Mouse (Mus musculus) CH12.LX (cell line): Measurements from ENCODE around the gene Mettl1. TPM values are rescaled to one million over a fixed set of nuclear protein-coding genes. Genes with fewer than 3 reads are reported as not detected.
"Not testable (repeated sequence)": the region's sequence is repeated elsewhere in the genome, so short reads cannot be mapped to it uniquely, and the experiment has no call there.

Experiments
- DNase-seq: peaks from one replicate; pipeline ENCODE4 v3.0.0-alpha.2; 2013; ENCODE audit errors: extremely low read depth
- H3K27ac ChIP-seq: 2 replicates; pipeline ENCODE4 v1.5.1; 2012; ENCODE audit warnings: low read depth, mild to moderate bottlenecking, control low read depth, moderate library complexity; ENCODE audit not compliant: insufficient read depth
- H3K27me3 ChIP-seq: replicated peaks from 2 replicates; pipeline ENCODE3; 2012; ENCODE audit warnings: inconsistent platforms
- H3K36me3 ChIP-seq, 2 experiments: replicated peaks in 1 of 2; 2 replicates each; pipeline versions ENCODE3 to v1.6.1; 2012; ENCODE audit warnings: inconsistent platforms in 1 of 2, low read length in 1 of 2, mild to moderate bottlenecking in 1 of 2, mixed read lengths in 1 of 2, moderate library complexity in 1 of 2; ENCODE audit not compliant: control insufficient read depth in 1 of 2, insufficient read depth in 1 of 2
- H3K4me1 ChIP-seq, 2 experiments: 2 replicates each; pipeline ENCODE4 v1.6.1; 2012; ENCODE audit warnings: inconsistent platforms in 1 of 2, moderate library complexity in 1 of 2; ENCODE audit not compliant: insufficient read depth in 2 of 2, control insufficient read depth in 1 of 2
- H3K4me2 ChIP-seq: 2 replicates; pipeline ENCODE4 v1.6.1; 2012; ENCODE audit warnings: low read depth, mild to moderate bottlenecking, control low read depth; ENCODE audit not compliant: poor library complexity, insufficient read depth, severe bottlenecking
- H3K4me3 ChIP-seq, 3 experiments: fragments of 150-350 bp in 1 of 3; sonication (generic) in 1 of 3; replicated peaks in 1 of 3; 2 replicates each; pipeline versions ENCODE3 to v1.5.1; 2011 to 2012; ENCODE audit warnings: low read depth in 2 of 3, low read length in 2 of 3, mild to moderate bottlenecking in 2 of 3, moderate library complexity in 2 of 3, control low read depth in 1 of 3, improper control_type of control experiment in 1 of 3, inconsistent platforms in 1 of 3, mixed read lengths in 1 of 3; ENCODE audit not compliant: poor library complexity in 1 of 3
- H3K79me2 ChIP-seq: replicated peaks from 2 replicates; pipeline ENCODE4 v1.6.1; 2012; ENCODE audit warnings: mild to moderate bottlenecking, moderate library complexity; ENCODE audit not compliant: control insufficient read depth, poor library complexity, insufficient read depth, severe bottlenecking; ENCODE audit errors: extremely low read depth
- H3K9ac ChIP-seq: 2 replicates; pipeline ENCODE4 v1.6.1; 2012; ENCODE audit warnings: low read depth, mild to moderate bottlenecking, control low read depth, moderate library complexity; ENCODE audit not compliant: insufficient read depth
- H3K9me3 ChIP-seq: replicated peaks from 2 replicates; pipeline ENCODE3; 2012; ENCODE audit warnings: low read length, inconsistent platforms, mixed read lengths
- BHLHE40 ChIP-seq: IDR thresholded peaks from 2 replicates; pipeline ENCODE4 v1.6.1; 2011; ENCODE audit warnings: mild to moderate bottlenecking, low read depth, low read length, improper control_type of control experiment
- CHD1 ChIP-seq: IDR thresholded peaks from 2 replicates; pipeline ENCODE4 v1.6.1; 2012; ENCODE audit warnings: low read depth, low read length, improper control_type of control experiment, inconsistent platforms
- CHD2 ChIP-seq: IDR thresholded peaks from 2 replicates; pipeline ENCODE4 v1.6.1; 2011; ENCODE audit warnings: low read length, improper control_type of control experiment
- CTCF ChIP-seq, 2 experiments: IDR thresholded peaks in 1 of 2; conservative IDR thresholded peaks in 1 of 2; 2 replicates each; pipeline ENCODE4 v1.5.1; 2011 to 2012; ENCODE audit warnings: low read depth in 2 of 2, low read length in 2 of 2, improper control_type of control experiment in 1 of 2, inconsistent platforms in 1 of 2, mild to moderate bottlenecking in 1 of 2, moderate library complexity in 1 of 2
- E2F4 ChIP-seq: IDR thresholded peaks from 2 replicates; pipeline ENCODE4 v1.6.1; 2011; ENCODE audit warnings: low read depth, low read length, improper control_type of control experiment; ENCODE audit not compliant: insufficient replicate concordance
- ELF1 ChIP-seq: IDR thresholded peaks from 2 replicates; pipeline ENCODE4 v1.6.1; 2014; ENCODE audit warnings: low read depth, mild to moderate bottlenecking, inconsistent platforms, low read length, improper control_type of control experiment
- EP300 ChIP-seq: IDR thresholded peaks from 2 replicates; pipeline ENCODE4 v1.6.1; 2011; ENCODE audit warnings: low read length, improper control_type of control experiment
- ETS1 ChIP-seq: conservative IDR thresholded peaks from 2 replicates; pipeline ENCODE4 v1.6.1; 2012; ENCODE audit warnings: low read depth, mild to moderate bottlenecking, inconsistent platforms, low read length, improper control_type of control experiment, moderate library complexity
- GABPA ChIP-seq: IDR thresholded peaks from 2 replicates; pipeline ENCODE4 v1.6.1; 2012; ENCODE audit warnings: low read depth, low read length, improper control_type of control experiment, inconsistent platforms; ENCODE audit not compliant: insufficient replicate concordance
- HCFC1 ChIP-seq: IDR thresholded peaks from 2 replicates; pipeline ENCODE4 v1.6.1; 2012; ENCODE audit warnings: low read depth, mild to moderate bottlenecking, inconsistent platforms, low read length, improper control_type of control experiment
- JUND ChIP-seq: conservative IDR thresholded peaks from 2 replicates; pipeline ENCODE4 v1.6.1; 2011; ENCODE audit warnings: low read depth, low read length, improper control_type of control experiment
- MAX ChIP-seq: IDR thresholded peaks from 2 replicates; pipeline ENCODE4 v1.6.1; 2011; ENCODE audit warnings: low read length, improper control_type of control experiment
- MEF2A ChIP-seq: IDR thresholded peaks from 2 replicates; pipeline ENCODE4 v1.6.1; 2014; ENCODE audit warnings: low read depth, mild to moderate bottlenecking, inconsistent platforms, low read length, improper control_type of control experiment, borderline replicate concordance
- MYC ChIP-seq: IDR thresholded peaks from 2 replicates; pipeline ENCODE4 v1.6.1; 2011; ENCODE audit warnings: low read depth, mild to moderate bottlenecking, improper control_type of control experiment, low read length
- NRF1 ChIP-seq: IDR thresholded peaks from 2 replicates; pipeline ENCODE4 v1.6.1; 2014; ENCODE audit warnings: low read depth, mild to moderate bottlenecking, inconsistent platforms, low read length, improper control_type of control experiment, moderate library complexity
- PAX5 ChIP-seq: IDR thresholded peaks from 2 replicates; pipeline ENCODE4 v1.6.1; 2012; ENCODE audit warnings: low read length, inconsistent platforms, mixed read lengths
- POLR2A ChIP-seq: IDR thresholded peaks from 2 replicates; pipeline ENCODE4 v1.6.1; 2011; ENCODE audit warnings: low read depth, mild to moderate bottlenecking, improper control_type of control experiment, low read length
- RCOR1 ChIP-seq: conservative IDR thresholded peaks from 2 replicates; pipeline ENCODE4 v1.6.1; 2012; ENCODE audit warnings: low read depth, mild to moderate bottlenecking, inconsistent platforms, low read length, improper control_type of control experiment
- TCF12 ChIP-seq: IDR thresholded peaks from 2 replicates; pipeline ENCODE4 v1.6.1; 2014; ENCODE audit warnings: low read depth, mild to moderate bottlenecking, inconsistent platforms, low read length, improper control_type of control experiment
- UBTF ChIP-seq: IDR thresholded peaks from 2 replicates; pipeline ENCODE4 v1.6.1; 2012; ENCODE audit warnings: low read depth, mild to moderate bottlenecking, inconsistent platforms, low read length, improper control_type of control experiment, moderate library complexity
- USF1 ChIP-seq: IDR thresholded peaks from 2 replicates; pipeline ENCODE4 v1.6.1; 2014; ENCODE audit warnings: low read depth, mild to moderate bottlenecking, inconsistent platforms, low read length, improper control_type of control experiment
- USF2 ChIP-seq: conservative IDR thresholded peaks from 2 replicates; pipeline ENCODE4 v1.6.1; 2011; ENCODE audit warnings: low read depth, low read length, improper control_type of control experiment
- ZC3H11A ChIP-seq: IDR thresholded peaks from 2 replicates; pipeline ENCODE4 v1.6.1; 2012; ENCODE audit warnings: low read depth, mild to moderate bottlenecking, inconsistent platforms, low read length, improper control_type of control experiment
- ZKSCAN1 ChIP-seq: IDR thresholded peaks from 2 replicates; pipeline ENCODE4 v1.6.1; 2012; ENCODE audit warnings: low read depth, inconsistent platforms, low read length, improper control_type of control experiment, borderline replicate concordance
- ZMIZ1 ChIP-seq: IDR thresholded peaks from 2 replicates; pipeline ENCODE4 v1.6.1; 2012; ENCODE audit warnings: low read depth, mild to moderate bottlenecking, inconsistent platforms, low read length, improper control_type of control experiment
- ZNF384 ChIP-seq: IDR thresholded peaks from 2 replicates; pipeline ENCODE4 v1.6.1; 2012; ENCODE audit warnings: low read depth, low read length, improper control_type of control experiment, inconsistent platforms
- dilution Hi-C: fragments of 300-500 bp; cut with MboI; formaldehyde crosslinking; loops from 2 replicates; pipeline ENCODE4 v1.14.3; 2020; ENCODE audit warnings: low sequenced_read_pairs; ENCODE audit not compliant: extremely low pct_unique_long_range_greater_than_20kb, extremely low pct_ligation_motif_present
- in situ Hi-C: fragments of 300-500 bp; cut with MboI; formaldehyde crosslinking; loops from 3 replicates; pipeline ENCODE4 v1.14.3; 2019; ENCODE audit warnings: low sequenced_read_pairs, low pct_ligation_motif_present, low pct_unique_long_range_greater_than_20kb, mixed read lengths
- polyA plus RNA-seq: library from polyadenylated mRNA; unstranded; fragments of >175 nt; gene quantifications from 2 replicates; pipeline ENCODE4 v1.2.1, GENCODE M21; 2012; ENCODE audit warnings: low read depth; ENCODE audit not compliant: insufficient read length
- total RNA-seq, 2 experiments: library from RNA; depleted of rRNA; stranded (reverse); fragments of 300-350 nt in 1 of 2; fragments of >200 nt in 1 of 2; gene quantifications; 2 replicates each; pipeline ENCODE4 v1.2.3; 2012 to 2014

The Mettl1 gene
- total and polyA plus RNA-seq, 3 experiments, result 21.6 to 49.4 (median 28.4) TPM

GRCm38 (mm10) chr10:127061085-127061484, 19.9 kb downstream of the Mettl1 start:
- peaks cover 14 to 42% of the 10 kb centered on the region in 2 experiments for H3K4me1 ChIP-seq
- dilution Hi-C loops (no loop called here), in situ Hi-C loops (no loop called here)
- no peak overlapping the region for H3K27ac ChIP-seq
- peaks cover 27 to 30% of the 10 kb centered on the region in 2 experiments for H3K36me3 ChIP-seq
- H3K9me3 ChIP-seq, result no peaks in the 10 kb centered on the region
- H3K4me3 ChIP-seq, result no peak overlapping the region
- H3K4me2 ChIP-seq, result no peak overlapping the region
- H3K27me3 ChIP-seq, result peaks cover 37% of the 10 kb centered on the region
- H3K79me2 ChIP-seq, result peaks cover 16% of the 10 kb centered on the region
- TF ChIP-seq ELF1 (no peak), HCFC1 (no peak), E2F4 (no peak), MYC (no peak), TCF12 (no peak), UBTF (no peak), ZNF384 (no peak), JUND (no peak), MEF2A (no peak), PAX5 (no peak), MAX (no peak), BHLHE40 (no peak), ZKSCAN1 (no peak)
- H3K9ac ChIP-seq, result no peak overlapping the region
- DNase-seq, result no peak

- DNase-seq, result no peak
- Histone ChIP-seq H3K4me3 (no peak overlapping the region), H3K4me2 (no peak overlapping the region), H3K36me3 (peaks cover 26 to 29% of the 10 kb centered on the region in 2 experiments), H3K4me1 (peaks cover 10 to 40% of the 10 kb centered on the region in 2 experiments), H3K27ac (no peak overlapping the region), H3K27me3 (peaks cover 37% of the 10 kb centered on the region), H3K79me2 (peaks cover 18% of the 10 kb centered on the region), H3K9me3 (no peaks in the 10 kb centered on the region), H3K9ac (no peak overlapping the region)
- no peak for TF ChIP-seq USF1
- TF ChIP-seq ZKSCAN1, result no peak
- no peak for TF ChIP-seq EP300
- TF ChIP-seq CHD2, result no peak
- TF ChIP-seq ZC3H11A, result no peak
- TF ChIP-seq MAX, result no peak
- no peak for TF ChIP-seq USF2
- TF ChIP-seq GABPA, result no peak
- no peak for TF ChIP-seq CTCF (conservative IDR thresholded peaks at IDR 0.05 in 1 of 2, IDR thresholded peaks at IDR 0.05 in 1 of 2; ENCODE audit: low read depth in 2 of 2, low read length in 2 of 2)
- no peak for TF ChIP-seq ETS1
- no peak for TF ChIP-seq NRF1
- TF ChIP-seq TCF12, result no peak
- TF ChIP-seq RCOR1, result no peak
- TF ChIP-seq CHD1, result no peak
- TF ChIP-seq POLR2A, result no peak
- TF ChIP-seq BHLHE40, result no peak
- no peak for TF ChIP-seq ZMIZ1
- in situ Hi-C loops, result no loop called here
- dilution Hi-C loops, result no loop called here
These were observed 20.3 kb downstream of the Mettl1 start for GRCm38 (mm10) chr10:127061513-127061912.

GRCm38 (mm10) chr10:127062101-127062500, 20.9 kb downstream of the Mettl1 start:
- peaks cover 37% of the 10 kb centered on the region for H3K27me3 ChIP-seq
- H3K4me3 ChIP-seq, H3K27ac ChIP-seq, DNase-seq, H3K9ac ChIP-seq, H3K4me2 ChIP-seq, in situ Hi-C loops, dilution Hi-C loops, H3K9me3 ChIP-seq: not testable (repeated sequence)
- H3K36me3 ChIP-seq, result peaks cover 27 to 32% of the 10 kb centered on the region in 2 experiments
- peaks cover 8 to 43% of the 10 kb centered on the region in 2 experiments for H3K4me1 ChIP-seq
- H3K79me2 ChIP-seq, result peaks cover 21% of the 10 kb centered on the region
